Mouse (Mus musculus) effector memory CD4-positive, alpha-beta T cell, adult 7 months (primary cell): ENCODE results near the gene Hivep3. TPM values are rescaled to one million over a fixed set of nuclear protein-coding genes. Genes with fewer than 3 reads are reported as not detected.

ENCODE experiments used
- polyA plus RNA-seq: library from polyadenylated mRNA; unstranded; fragments of 100-300 nt; shearing (Covaris generic); gene quantifications from one replicate; pipeline ENCODE4 v1.2.1, GENCODE M21; 2017

Gene Hivep3
- 12.9 TPM for polyA plus RNA-seq

GRCm38 (mm10) chr4:119733184-119733880 is at the start of gene Hivep3:
Gene Hivep3, plus strand, starts transcription at chr4:119733784.

GRCm38 (mm10) chr4:120064696-120065095 is 331.1 kb downstream of the Hivep3 start, which contains the start of gene AL607142.1:
Gene AL607142.1, plus strand, starts transcription at chr4:120064996.

GRCm38 (mm10) chr4:120161166-120161949 is 427.8 kb downstream of the Hivep3 start, which contains the start of gene Edn2:
Gene Edn2, plus strand, starts transcription at chr4:120161206.

Other genes starting within 250 kb of the Hivep3 start
- 0.94 TPM for gene Rimkla, start 241.2 kb upstream of the Hivep3 start, polyA plus RNA-seq
- 54.2 TPM for gene Foxj3, start 196.8 kb upstream of the Hivep3 start, polyA plus RNA-seq
- gene Frg2f1, start 194.3 kb upstream of the Hivep3 start, polyA plus RNA-seq: 3.9 TPM
- gene Guca2a, start 96.1 kb upstream of the Hivep3 start, polyA plus RNA-seq: not detected
- gene Guca2b, start 74.8 kb upstream of the Hivep3 start, polyA plus RNA-seq: not detected